Mouse (Mus musculus): ENCODE measurements around the gene Tmem217.

GRCm38 (mm10) chr17:29494062-29494731 is 58.0 kb downstream of the Tmem217 start:
- no peak for TF ChIP-seq CTCF (IDR thresholded peaks at IDR 0.05; ENCODE audit: borderline replicate concordance, insufficient read depth, low read length)
- TF ChIP-seq POLR2A (IDR thresholded peaks at IDR 0.05; ENCODE audit: low read depth, low read length), result no peak
